Mouse (Mus musculus) inflammation-experienced regulatory T-cells, adult 6 months (primary cell): Measurements from ENCODE around the gene Spdye4b. TPM values are rescaled to one million over a fixed set of nuclear protein-coding genes. Genes with fewer than 3 reads are reported as not detected.
"Not testable (repeated sequence)": the region's sequence is repeated elsewhere in the genome, so short reads cannot be mapped to it uniquely, and the experiment has no call there.

Experiments
- ATAC-seq: one replicate; pipeline ENCODE4 v1.8.0; 2017
- polyA plus RNA-seq, 3 experiments: library from polyadenylated mRNA; unstranded; fragments of 100-300 nt; shearing (Covaris generic); gene quantifications; one replicate each; pipeline ENCODE4 v1.2.1; 2017

Spdye4b gene
- polyA plus RNA-seq = not detected

GRCm38 (mm10) chr5:143180255-143181076 is at the start of gene Spdye4b, which contains the start of gene Rbak:
Gene Spdye4b, plus strand, starts transcription at chr5:143181017.
Gene Rbak, minus strand, starts transcription at chr5:143180775.
- ATAC-seq = peak; percentile 94

- peak; percentile 85 for ATAC-seq
These were observed 47.8 kb upstream of the Spdye4b start for GRCm38 (mm10) chr5:143132935-143133514.

- ATAC-seq = not testable (repeated sequence)
These were observed 46.4 kb upstream of the Spdye4b start for GRCm38 (mm10) chr5:143134216-143135010.

GRCm38 (mm10) chr5:143135042-143135441 is 45.8 kb upstream of the Spdye4b start:
- ATAC-seq = no peak

- no peak for ATAC-seq
These were observed 43.2 kb upstream of the Spdye4b start for GRCm38 (mm10) chr5:143137580-143137979.

GRCm38 (mm10) chr5:143147481-143147880 is 33.3 kb upstream of the Spdye4b start, which contains the start of gene Olfr718-ps1:
Gene Olfr718-ps1, minus strand, starts transcription at chr5:143147581.
- ATAC-seq = no peak

GRCm38 (mm10) chr5:143148661-143149060 is 32.2 kb upstream of the Spdye4b start:
- ATAC-seq = no peak

- ATAC-seq = no peak
These were observed 31.3 kb upstream of the Spdye4b start for GRCm38 (mm10) chr5:143149536-143149935.

- no peak for ATAC-seq
These were observed 30.8 kb upstream of the Spdye4b start for GRCm38 (mm10) chr5:143150044-143150443.

GRCm38 (mm10) chr5:143153756-143154155 is 27.1 kb upstream of the Spdye4b start:
- no peak for ATAC-seq

GRCm38 (mm10) chr5:143155534-143155933 is 25.3 kb upstream of the Spdye4b start:
- ATAC-seq = no peak

GRCm38 (mm10) chr5:143165508-143166070 is 15.2 kb upstream of the Spdye4b start:
- ATAC-seq = no peak

- ATAC-seq = no peak
These were observed 4.8 kb upstream of the Spdye4b start for GRCm38 (mm10) chr5:143175970-143176369.

GRCm38 (mm10) chr5:143177541-143178200 is 3.1 kb upstream of the Spdye4b start:
- ATAC-seq = no peak

- ATAC-seq = no peak
These were observed 1.6 kb upstream of the Spdye4b start for GRCm38 (mm10) chr5:143179179-143179578.

- ATAC-seq = not testable (repeated sequence)
These were observed 7.2 kb downstream of the Spdye4b start for GRCm38 (mm10) chr5:143188014-143188413.

- no peak for ATAC-seq
These were observed 12.0 kb downstream of the Spdye4b start for GRCm38 (mm10) chr5:143192806-143193205.

GRCm38 (mm10) chr5:143194747-143195146 is 13.9 kb downstream of the Spdye4b start:
- ATAC-seq = not testable (repeated sequence)

GRCm38 (mm10) chr5:143195166-143195565 is 14.3 kb downstream of the Spdye4b start:
- ATAC-seq = no peak

- ATAC-seq = no peak
These were observed 15.7 kb downstream of the Spdye4b start for GRCm38 (mm10) chr5:143196506-143196905.

- ATAC-seq = no peak
These were observed 24.2 kb downstream of the Spdye4b start for GRCm38 (mm10) chr5:143205015-143205414.

- no peak for ATAC-seq
These were observed 33.0 kb downstream of the Spdye4b start for GRCm38 (mm10) chr5:143213832-143214231.
